ENCODE assay signal across 18 mouse cellular contexts in the genomic region with DNA sequence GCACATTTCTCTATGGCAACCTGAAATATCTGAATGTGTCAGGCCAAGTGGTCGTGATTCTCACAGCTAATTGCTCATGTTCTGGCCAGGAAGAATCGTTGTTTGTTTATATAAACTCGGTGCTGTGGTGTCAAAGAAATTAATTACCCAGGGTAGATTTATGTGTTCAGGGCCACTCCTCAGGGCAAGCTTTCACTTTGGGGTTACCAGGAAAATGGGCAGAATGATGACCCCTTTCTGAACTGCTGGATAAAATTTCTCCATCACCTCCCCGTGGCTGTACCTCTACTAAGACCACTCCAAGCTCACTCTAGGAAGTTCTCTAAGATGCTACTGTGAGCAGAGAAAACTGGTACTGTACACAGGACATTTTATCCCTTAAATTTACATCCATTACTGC.
"Had no signal": no experiment of that assay in that cellular context is flagged by ENCODE, and none has a peak within 500 bp of the region (broad histone marks: within the 10 kb centered on the region; RNA-seq: fewer than 3 reads in every experiment).

No protein-coding gene starts in this region.

- H3K27ac ChIP-seq: midbrain, embryonic 13.5 days; midbrain, embryonic 15.5 days; neural tube, embryonic 13.5 days; neural tube, embryonic 15.5 days had no signal

- H3K4me1 ChIP-seq: midbrain, embryonic 13.5 days; midbrain, embryonic 15.5 days had no signal

- H3K9me3 ChIP-seq: midbrain, embryonic 13.5 days; midbrain, embryonic 15.5 days; neural tube, embryonic 13.5 days; neural tube, embryonic 15.5 days had no signal

- H3K9ac ChIP-seq: lung, embryonic 14.5 days; midbrain, embryonic 13.5 days; midbrain, embryonic 15.5 days; neural tube, embryonic 13.5 days; neural tube, embryonic 15.5 days had no signal

- H3K4me3 ChIP-seq: midbrain, embryonic 13.5 days; midbrain, embryonic 15.5 days; myocyte; neural tube, embryonic 13.5 days; neural tube, embryonic 15.5 days had no signal

- DNase-seq: lung, adult 18-20 months; lung, embryonic 14.5 days; lung, postnatal 10 days; lung, postnatal 4 days; retina, postnatal 1 day; right cerebral cortex, adult 18-20 months; right cerebral cortex, postnatal 25 days; right cerebral cortex, postnatal 4 days; spleen, adult 18-20 months; thymus, adult 18-20 months; thymus, postnatal 14 days; thymus, postnatal 36 days had no signal

- H3K27me3 ChIP-seq: midbrain, embryonic 13.5 days; midbrain, embryonic 15.5 days; neural tube, embryonic 13.5 days; neural tube, embryonic 15.5 days had no signal

- H3K36me3 ChIP-seq: midbrain, embryonic 13.5 days; midbrain, embryonic 15.5 days; neural tube, embryonic 13.5 days; neural tube, embryonic 15.5 days had no signal

- H3K4me2 ChIP-seq: lung, embryonic 14.5 days; midbrain, embryonic 11.5 days; midbrain, embryonic 13.5 days; midbrain, embryonic 15.5 days; neural tube, embryonic 13.5 days; neural tube, embryonic 15.5 days had no signal

- ATAC-seq: midbrain, embryonic 13.5 days; midbrain, embryonic 15.5 days had no signal
